Comparison of ENCODE assay signal across 17 mouse cellular contexts in genomic region chr10:99118697-99119096, GRCm38 (mm10). TPM values are rescaled to one million over a fixed set of nuclear protein-coding genes. Genes with fewer than 3 reads are reported as not detected.
DNase-seq lines count a peak whose midpoint lies in the region; ATAC-seq and TF ChIP-seq lines count a peak whose summit lies in the region.
"Had no signal": no experiment of that assay in that cellular context is flagged by ENCODE, and none has a peak within 500 bp of the region (broad histone marks: within the 10 kb centered on the region; RNA-seq: fewer than 3 reads in every experiment).

No protein-coding gene starts in this region.

- TF ChIP-seq EP300 in ES-Bruce4 (IDR thresholded peaks at IDR 0.05; ENCODE audit: insufficient read depth, low read depth, low read length) = peak; percentile 74

- 31% methylated on average over 6 of the region's 6 CpGs for WGBS in intestine, embryonic 16.5 days
- WGBS in stomach, embryonic 15.5 days = 37% methylated on average over 6 of the region's 6 CpGs

- peak; percentile 71 for ATAC-seq in intestine, embryonic 16.5 days
- peak; percentile 47; the same call in 1 of the 2 replicates for ATAC-seq in stomach, embryonic 15.5 days (ENCODE audit: insufficient read depth, low FRiP score, low read depth)
- ATAC-seq in erythroid progenitor cell, adult 5-6 weeks (replicated peaks; ENCODE audit: low FRiP score, poor library complexity, severe bottlenecking) = no peak
- ATAC-seq: forebrain, embryonic 13.5 days had no signal

- H3K27me3 ChIP-seq in ES-Bruce4 (ENCODE audit: control insufficient read depth, insufficient read depth, low read length, poor library complexity, severe bottlenecking) = no peaks in the 10 kb centered on the region
- H3K27me3 ChIP-seq in intestine, embryonic 16.5 days (replicated peaks; ENCODE audit: control insufficient read depth, insufficient read depth, low read length) = no peaks in the 10 kb centered on the region
- H3K27me3 ChIP-seq in stomach, embryonic 15.5 days (replicated peaks) = no peaks in the 10 kb centered on the region
- H3K27me3 ChIP-seq: forebrain, embryonic 13.5 days had no signal

- TF ChIP-seq CTCF in ES-Bruce4 (IDR thresholded peaks at IDR 0.05; ENCODE audit: low read depth, low read length) = no peak

- DNase-seq in embryo, embryonic 10.5 days (ENCODE audit: low spot score) = peak; percentile 30
- no peak for DNase-seq in adrenal gland, postnatal 10 days
- DNase-seq in kidney, postnatal 4 days = no peak
- DNase-seq: adrenal gland, postnatal 14 days; cerebellum, postnatal 36 days; gastrocnemius, adult 2 months; heart, postnatal 36 days; kidney, adult 18-20 months; lung, adult 18-20 months had no signal

- H3K4me1 ChIP-seq in ES-Bruce4 (ENCODE audit: control insufficient read depth, insufficient read depth, low read length) = peaks cover 6% of the 10 kb centered on the region
- H3K4me1 ChIP-seq in intestine, embryonic 16.5 days (ENCODE audit: control insufficient read depth, insufficient read depth, low read length) = peaks cover 40% of the 10 kb centered on the region
- peaks cover 11% of the 10 kb centered on the region for H3K4me1 ChIP-seq in stomach, embryonic 15.5 days
- H3K4me1 ChIP-seq: forebrain, embryonic 13.5 days had no signal

- no peak overlapping the region for H3K27ac ChIP-seq in ES-Bruce4 (ENCODE audit: insufficient read depth, low read length)
- peak overlapping the region; percentile 90 for H3K27ac ChIP-seq in intestine, embryonic 16.5 days (ENCODE audit: low read length)
- peak overlapping the region; percentile 73 for H3K27ac ChIP-seq in stomach, embryonic 15.5 days
- H3K27ac ChIP-seq: forebrain, embryonic 13.5 days; gastrocnemius, adult 2 months had no signal

- TF ChIP-seq POLR2A in ES-Bruce4 (IDR thresholded peaks at IDR 0.05; ENCODE audit: insufficient read depth, low read length) = no peak

- H3K9me3 ChIP-seq in ES-Bruce4 (replicated peaks; ENCODE audit: control insufficient read depth, insufficient read depth, low read length, poor library complexity, severe bottlenecking) = no peaks in the 10 kb centered on the region
- no peaks in the 10 kb centered on the region for H3K9me3 ChIP-seq in intestine, embryonic 16.5 days (ENCODE audit: control insufficient read depth, low read length)
- H3K9me3 ChIP-seq in stomach, embryonic 15.5 days = no peaks in the 10 kb centered on the region
- H3K9me3 ChIP-seq: forebrain, embryonic 13.5 days had no signal

- peak overlapping the region; percentile 0 for H3K4me2 ChIP-seq in intestine, embryonic 16.5 days (ENCODE audit: low read depth, low read length)
- 0 out of 2 replicates have a peak overlapping the region, but pooled peaks have one; percentile 0 for H3K4me2 ChIP-seq in stomach, embryonic 15.5 days
- H3K4me2 ChIP-seq: forebrain, embryonic 13.5 days; midbrain, embryonic 11.5 days had no signal

- no peaks in the 10 kb centered on the region for H3K36me3 ChIP-seq in ES-Bruce4 (ENCODE audit: control insufficient read depth, insufficient read depth, low read length, poor library complexity, severe bottlenecking)
- no peaks in the 10 kb centered on the region for H3K36me3 ChIP-seq in intestine, embryonic 16.5 days (ENCODE audit: control insufficient read depth, insufficient read depth, low read length)
- no peaks in the 10 kb centered on the region for H3K36me3 ChIP-seq in stomach, embryonic 15.5 days

- no peak overlapping the region for H3K4me3 ChIP-seq in ES-Bruce4 (ENCODE audit: low read depth, low read length)
- H3K4me3 ChIP-seq in intestine, embryonic 16.5 days (ENCODE audit: low read length) = no peak overlapping the region
- no peak overlapping the region for H3K4me3 ChIP-seq in stomach, embryonic 15.5 days (replicated peaks)
- H3K4me3 ChIP-seq: forebrain, embryonic 13.5 days; gastrocnemius, adult 2 months had no signal

- no peak overlapping the region for H3K9ac ChIP-seq in ES-Bruce4 (ENCODE audit: low read depth, poor library complexity, severe bottlenecking)
- no peak overlapping the region for H3K9ac ChIP-seq in intestine, embryonic 16.5 days (ENCODE audit: low read depth, low read length)
- H3K9ac ChIP-seq in stomach, embryonic 15.5 days = no peak overlapping the region
- H3K9ac ChIP-seq: forebrain, embryonic 13.5 days had no signal

RNA-seq across cellular contexts. Expression of gene Phxr2, which starts 7.4 kb away (rescaled TPM):
- polyA plus RNA-seq in ES-Bruce4 (2011; ENCODE audit: insufficient read depth, insufficient read length, low read depth, missing spikeins) = not detected in 2 replicates
- not detected in 2 replicates for polyA plus RNA-seq in intestine, embryonic 16.5 days (2015; fragmentation: Nextera tagmentation; extraction: Ambion mirVana)
- not detected in 2 replicates for polyA plus RNA-seq in stomach, embryonic 15.5 days (2015; fragmentation: Nextera tagmentation; extraction: Ambion mirVana)
- total RNA-seq in adrenal gland, postnatal 10 days (2021) = not detected
- not detected in 2 replicates for total RNA-seq in erythroid progenitor cell, adult 5-6 weeks (2015; ENCODE audit: low replicate concordance)
- not detected in 2 replicates for total RNA-seq in erythroid progenitor cell, adult 5-6 weeks (2017; ENCODE audit: low replicate concordance)
- total RNA-seq: adrenal gland, postnatal 14 days; gastrocnemius, adult 2 months; heart, adult 8-10 months; heart, postnatal 36 days; left cerebral cortex, postnatal 25 days had no signal
- polyA plus RNA-seq: forebrain, embryonic 13.5 days; midbrain, embryonic 11.5 days had no signal

RNA-seq across cellular contexts. Expression of gene Galnt4, which starts 10.7 kb away (rescaled TPM):
- 1.2 and 1.9 TPM in 2 replicates for polyA plus RNA-seq in ES-Bruce4 (2011; ENCODE audit: insufficient read depth, insufficient read length, low read depth, missing spikeins)
- 19.3 and 21.6 TPM in 2 replicates for polyA plus RNA-seq in intestine, embryonic 16.5 days (2015; fragmentation: Nextera tagmentation; extraction: Ambion mirVana)
- 26.2 and 30.0 TPM in 2 replicates for polyA plus RNA-seq in stomach, embryonic 15.5 days (2015; fragmentation: Nextera tagmentation; extraction: Ambion mirVana)
- 1 to 10 TPM; 7.1 to 7.5 TPM for total RNA-seq in adrenal gland, postnatal 10 days (2021)
- 1.4 and 1.7 TPM in 2 replicates for total RNA-seq in erythroid progenitor cell, adult 5-6 weeks (2015; ENCODE audit: low replicate concordance)
- total RNA-seq in erythroid progenitor cell, adult 5-6 weeks (2017; ENCODE audit: low replicate concordance) = 1.0 and 2.0 TPM in 2 replicates

RNA-seq across cellular contexts. Expression of gene Poc1b, which starts 11.9 kb away (rescaled TPM):
- polyA plus RNA-seq in ES-Bruce4 (2011; ENCODE audit: insufficient read depth, insufficient read length, low read depth, missing spikeins) = 17.8 and 19.3 TPM in 2 replicates
- polyA plus RNA-seq in intestine, embryonic 16.5 days (2015; fragmentation: Nextera tagmentation; extraction: Ambion mirVana) = 20.1 and 20.5 TPM in 2 replicates
- polyA plus RNA-seq in stomach, embryonic 15.5 days (2015; fragmentation: Nextera tagmentation; extraction: Ambion mirVana) = 17.7 and 21.6 TPM in 2 replicates
- 10 to 100 TPM; 10.3 to 12.6 TPM for total RNA-seq in adrenal gland, postnatal 10 days (2021)
- 3.6 and 8.4 TPM in 2 replicates for total RNA-seq in erythroid progenitor cell, adult 5-6 weeks (2015; ENCODE audit: low replicate concordance)
- total RNA-seq in erythroid progenitor cell, adult 5-6 weeks (2017; ENCODE audit: low replicate concordance) = 2.9 and 3.1 TPM in 2 replicates
